Mouse (Mus musculus): ENCODE measurements around the gene Xkr8. TPM values are rescaled to one million over a fixed set of nuclear protein-coding genes. Genes with fewer than 3 reads are reported as not detected.

Xkr8 gene
- total and polyA plus RNA-seq, 3 experiments = 3.8 to 8.6 (median 4.9) TPM

- peaks cover 43 to 87% of the 10 kb centered on the region in 2 experiments for H3K36me3 ChIP-seq (replicated peaks in 1 of 2; ENCODE audit: control insufficient read depth in 1 of 2, insufficient read depth in 1 of 2, low read length in 1 of 2)
- H3K27ac ChIP-seq (ENCODE audit: insufficient read depth, low read depth) = no peak overlapping the region
- H3K4me3 ChIP-seq (replicated peaks in 1 of 3; ENCODE audit: low read depth in 2 of 3, low read length in 2 of 3, poor library complexity in 1 of 3) = no peak overlapping the region
- H3K9me3 ChIP-seq (replicated peaks; ENCODE audit: low read length) = no peaks in the 10 kb centered on the region
- H3K4me1 ChIP-seq (ENCODE audit: control insufficient read depth in 1 of 2, insufficient read depth in 2 of 2) = no peaks in the 10 kb centered on the region
- dilution Hi-C loops (cut with MboI; ENCODE audit: extremely low pct_ligation_motif_present, extremely low pct_unique_long_range_greater_than_20kb, low sequenced_read_pairs) = no loop called here
- H3K27me3 ChIP-seq (replicated peaks) = no peaks in the 10 kb centered on the region
- TF ChIP-seq IRF4 (IDR thresholded peaks at IDR 0.05; ENCODE audit: low read depth, low read length) (no peak), USF1 (IDR thresholded peaks at IDR 0.05; ENCODE audit: low read depth, low read length) (no peak)
- H3K4me2 ChIP-seq (ENCODE audit: insufficient read depth, low read depth, poor library complexity, severe bottlenecking) = no peak overlapping the region
- in situ Hi-C loops (cut with MboI; ENCODE audit: low pct_ligation_motif_present, low pct_unique_long_range_greater_than_20kb, low sequenced_read_pairs) = no loop called here
- DNase-seq (ENCODE audit: extremely low read depth) = no peak
- H3K79me2 ChIP-seq (replicated peaks; ENCODE audit: control insufficient read depth, extremely low read depth, insufficient read depth, poor library complexity, severe bottlenecking) = no peaks in the 10 kb centered on the region
- H3K9ac ChIP-seq (ENCODE audit: insufficient read depth, low read depth) = no peak overlapping the region
Observed at GRCm38 (mm10) chr4:132702076-132702475, 30.3 kb downstream of the Xkr8 start.

- H3K9ac ChIP-seq (ENCODE audit: insufficient read depth, low read depth) = no peak overlapping the region
Observed at GRCm38 (mm10) chr4:132693366-132693765, 39.0 kb downstream of the Xkr8 start.

GRCm38 (mm10) chr4:132689634-132690033 lies 42.7 kb downstream of the Xkr8 start:
- no peaks in the 10 kb centered on the region for H3K27me3 ChIP-seq (replicated peaks)
- dilution Hi-C loops (cut with MboI; ENCODE audit: extremely low pct_ligation_motif_present, extremely low pct_unique_long_range_greater_than_20kb, low sequenced_read_pairs) (no loop called here), in situ Hi-C loops (cut with MboI; ENCODE audit: low pct_ligation_motif_present, low pct_unique_long_range_greater_than_20kb, low sequenced_read_pairs) (no loop called here)
- peaks cover 0 to 6% of the 10 kb centered on the region in 2 experiments; a peak in 2 of 4 replicates for H3K4me1 ChIP-seq (ENCODE audit: control insufficient read depth in 1 of 2, insufficient read depth in 2 of 2)
- TF ChIP-seq ZMIZ1 (IDR thresholded peaks at IDR 0.05; ENCODE audit: low read depth, low read length) (no peak), USF1 (IDR thresholded peaks at IDR 0.05; ENCODE audit: low read depth, low read length) (no peak), IRF4 (IDR thresholded peaks at IDR 0.05; ENCODE audit: low read depth, low read length) (peak; percentile 55; the same call in 1 of the 2 replicates), EP300 (IDR thresholded peaks at IDR 0.05; ENCODE audit: low read length) (peak; percentile 65), JUN (IDR thresholded peaks at IDR 0.05; ENCODE audit: insufficient read depth, low read depth, low read length) (0 out of 2 replicates have a peak, but pooled peaks have one; percentile 30), MEF2A (IDR thresholded peaks at IDR 0.05; ENCODE audit: borderline replicate concordance, low read depth, low read length) (no peak)
- H3K9me3 ChIP-seq (replicated peaks; ENCODE audit: low read length) = no peaks in the 10 kb centered on the region
- no peak overlapping the region for H3K4me3 ChIP-seq (replicated peaks in 1 of 3; ENCODE audit: low read depth in 2 of 3, low read length in 2 of 3, poor library complexity in 1 of 3)
- peaks cover 26 to 65% of the 10 kb centered on the region in 2 experiments for H3K36me3 ChIP-seq (replicated peaks in 1 of 2; ENCODE audit: control insufficient read depth in 1 of 2, insufficient read depth in 1 of 2, low read length in 1 of 2)
- no peak overlapping the region for H3K27ac ChIP-seq (ENCODE audit: insufficient read depth, low read depth)
- DNase-seq (ENCODE audit: extremely low read depth) = no peak
- no peaks in the 10 kb centered on the region for H3K79me2 ChIP-seq (replicated peaks; ENCODE audit: control insufficient read depth, extremely low read depth, insufficient read depth, poor library complexity, severe bottlenecking)
- H3K4me2 ChIP-seq (ENCODE audit: insufficient read depth, low read depth, poor library complexity, severe bottlenecking) = no peak overlapping the region
- H3K9ac ChIP-seq (ENCODE audit: insufficient read depth, low read depth) = no peak overlapping the region

More at GRCm38 (mm10) chr4:132693366-132693765, 39.0 kb downstream of the Xkr8 start:
- Histone ChIP-seq H3K79me2 (replicated peaks; ENCODE audit: control insufficient read depth, extremely low read depth, insufficient read depth, poor library complexity, severe bottlenecking) (no peaks in the 10 kb centered on the region), H3K4me1 (ENCODE audit: control insufficient read depth in 1 of 2, insufficient read depth in 2 of 2) (peaks cover 0 to 6% of the 10 kb centered on the region in 2 experiments; a peak in 2 of 4 replicates), H3K27ac (ENCODE audit: insufficient read depth, low read depth) (no peak overlapping the region), H3K4me2 (ENCODE audit: insufficient read depth, low read depth, poor library complexity, severe bottlenecking) (no peak overlapping the region), H3K27me3 (replicated peaks) (no peaks in the 10 kb centered on the region), H3K36me3 (replicated peaks in 1 of 2; ENCODE audit: control insufficient read depth in 1 of 2, insufficient read depth in 1 of 2, low read length in 1 of 2) (peaks cover 37 to 74% of the 10 kb centered on the region in 2 experiments), H3K4me3 (replicated peaks in 1 of 3; ENCODE audit: low read depth in 2 of 3, low read length in 2 of 3, poor library complexity in 1 of 3) (no peak overlapping the region), H3K9me3 (replicated peaks; ENCODE audit: low read length) (no peaks in the 10 kb centered on the region)
- DNase-seq (ENCODE audit: extremely low read depth) = no peak
- dilution Hi-C loops (cut with MboI; ENCODE audit: extremely low pct_ligation_motif_present, extremely low pct_unique_long_range_greater_than_20kb, low sequenced_read_pairs) (no loop called here), in situ Hi-C loops (cut with MboI; ENCODE audit: low pct_ligation_motif_present, low pct_unique_long_range_greater_than_20kb, low sequenced_read_pairs) (no loop called here)
- TF ChIP-seq JUN (IDR thresholded peaks at IDR 0.05; ENCODE audit: insufficient read depth, low read depth, low read length) (no peak), SMC3 (IDR thresholded peaks at IDR 0.05; ENCODE audit: low read depth, low read length) (no peak), RCOR1 (conservative IDR thresholded peaks at IDR 0.05; ENCODE audit: low read depth, low read length) (no peak), HCFC1 (IDR thresholded peaks at IDR 0.05; ENCODE audit: low read depth, low read length) (no peak), ZMIZ1 (IDR thresholded peaks at IDR 0.05; ENCODE audit: low read depth, low read length) (no peak), IRF4 (IDR thresholded peaks at IDR 0.05; ENCODE audit: low read depth, low read length) (no peak), KAT2A (IDR thresholded peaks at IDR 0.05; ENCODE audit: insufficient replicate concordance, low read length) (no peak), ZKSCAN1 (IDR thresholded peaks at IDR 0.05; ENCODE audit: borderline replicate concordance, low read depth, low read length) (no peak), ZNF384 (IDR thresholded peaks at IDR 0.05; ENCODE audit: low read depth, low read length) (no peak), BHLHE40 (IDR thresholded peaks at IDR 0.05; ENCODE audit: low read depth, low read length) (no peak), GABPA (IDR thresholded peaks at IDR 0.05; ENCODE audit: insufficient replicate concordance, low read depth, low read length) (no peak), USF2 (conservative IDR thresholded peaks at IDR 0.05; ENCODE audit: low read depth, low read length) (no peak), POLR2A (IDR thresholded peaks at IDR 0.05; ENCODE audit: low read depth, low read length) (no peak), MXI1 (IDR thresholded peaks at IDR 0.05; ENCODE audit: low read depth, low read length) (no peak), E2F4 (IDR thresholded peaks at IDR 0.05; ENCODE audit: insufficient replicate concordance, low read depth, low read length) (no peak), CTCF (conservative IDR thresholded peaks at IDR 0.05 in 1 of 2, IDR thresholded peaks at IDR 0.05 in 1 of 2; ENCODE audit: low read depth in 2 of 2, low read length in 2 of 2) (no peak), PAX5 (IDR thresholded peaks at IDR 0.05; ENCODE audit: low read length) (no peak), SIN3A (IDR thresholded peaks at IDR 0.05; ENCODE audit: low read length) (no peak), MYC (IDR thresholded peaks at IDR 0.05; ENCODE audit: low read depth, low read length) (no peak)
